Mouse (Mus musculus): ENCODE data around the gene Robo2.
"Not testable (repeated sequence)": the region's sequence is repeated elsewhere in the genome, so short reads cannot be mapped to it uniquely, and the experiment has no call there.

Robo2 gene

GRCm38 (mm10) chr16:74216879-74217415, 194.7 kb downstream of the Robo2 start:
- DNase-seq (ENCODE audit: extremely low read depth, low read depth, low spot score) = no peak

GRCm38 (mm10) chr16:74215791-74216190, 195.8 kb downstream of the Robo2 start:
- no peak for DNase-seq (ENCODE audit: extremely low read depth, low read depth, low spot score)

GRCm38 (mm10) chr16:74200705-74201104, 210.9 kb downstream of the Robo2 start:
- DNase-seq (ENCODE audit: extremely low read depth, low read depth, low spot score) = no peak

GRCm38 (mm10) chr16:74200024-74200703, 211.5 kb downstream of the Robo2 start:
- no peak for DNase-seq (ENCODE audit: extremely low read depth, low read depth, low spot score)

GRCm38 (mm10) chr16:74192979-74193554, 218.6 kb downstream of the Robo2 start:
- no peak for DNase-seq (ENCODE audit: extremely low read depth, low read depth, low spot score)

- DNase-seq (ENCODE audit: extremely low read depth, low read depth, low spot score) = no peak
Observed at GRCm38 (mm10) chr16:74191621-74192020, 220.0 kb downstream of the Robo2 start.

GRCm38 (mm10) chr16:74182509-74183113, 229.0 kb downstream of the Robo2 start:
- no peak for DNase-seq (ENCODE audit: extremely low read depth, low read depth, low spot score)

GRCm38 (mm10) chr16:74172673-74173072, 239.0 kb downstream of the Robo2 start:
- DNase-seq (ENCODE audit: extremely low read depth, low read depth, low spot score) = no peak

GRCm38 (mm10) chr16:74169642-74170041, 242.0 kb downstream of the Robo2 start:
- no peak for DNase-seq (ENCODE audit: extremely low read depth, low read depth, low spot score)

- no peak for DNase-seq (ENCODE audit: extremely low read depth, low read depth, low spot score)
Observed at GRCm38 (mm10) chr16:74169121-74169520, 242.5 kb downstream of the Robo2 start.

- DNase-seq (ENCODE audit: extremely low read depth, low read depth, low spot score) = no peak
Observed at GRCm38 (mm10) chr16:74167832-74168231, 243.8 kb downstream of the Robo2 start.

- DNase-seq (ENCODE audit: extremely low read depth, low read depth, low spot score) = no peak
Observed at GRCm38 (mm10) chr16:74162041-74162440, 249.6 kb downstream of the Robo2 start.

- no peak for DNase-seq (ENCODE audit: extremely low read depth, low read depth, low spot score)
Observed at GRCm38 (mm10) chr16:74159189-74159588, 252.4 kb downstream of the Robo2 start.

- DNase-seq (ENCODE audit: extremely low read depth, low read depth, low spot score) = no peak
Observed at GRCm38 (mm10) chr16:74136181-74136580, 275.4 kb downstream of the Robo2 start.

- DNase-seq (ENCODE audit: extremely low read depth, low read depth, low spot score) = no peak
Observed at GRCm38 (mm10) chr16:74132833-74133232, 278.8 kb downstream of the Robo2 start.

- no peak for DNase-seq (ENCODE audit: extremely low read depth, low read depth, low spot score)
Observed at GRCm38 (mm10) chr16:74131370-74131769, 280.3 kb downstream of the Robo2 start.

GRCm38 (mm10) chr16:74128443-74128983, 283.1 kb downstream of the Robo2 start:
- DNase-seq (ENCODE audit: extremely low read depth, low read depth, low spot score) = no peak

GRCm38 (mm10) chr16:74113155-74113554, 298.5 kb downstream of the Robo2 start:
- no peak for DNase-seq (ENCODE audit: extremely low read depth, low read depth, low spot score)

GRCm38 (mm10) chr16:74111101-74111500, 300.5 kb downstream of the Robo2 start:
- no peak for DNase-seq (ENCODE audit: extremely low read depth, low read depth, low spot score)

- DNase-seq (ENCODE audit: extremely low read depth, low read depth, low spot score) = not testable (repeated sequence)
Observed at GRCm38 (mm10) chr16:74104449-74104848, 307.2 kb downstream of the Robo2 start.

- no peak for DNase-seq (ENCODE audit: extremely low read depth, low read depth, low spot score)
Observed at GRCm38 (mm10) chr16:74092997-74093801, 318.4 kb downstream of the Robo2 start.

Measured in fat pad, adult 2 months (tissue).